Mouse (Mus musculus) adrenal gland, postnatal 14 days (tissue): Measurements from ENCODE around the gene Tmco4. TPM values are rescaled to one million over a fixed set of nuclear protein-coding genes. Genes with fewer than 3 reads are reported as not detected.

Source experiments
- DNase-seq: peaks from one replicate; pipeline ENCODE4 v3.0.0; 2021; ENCODE audit warnings: mixed read lengths
- long read RNA-seq, 2 experiments: library from polyadenylated mRNA; stranded (forward); transcript quantifications; one replicate each; pipeline ENCODE4 v2.0.0; 2021
- total RNA-seq: library from RNA; stranded (reverse); gene quantifications from 2 replicates; pipeline ENCODE4 v1.2.3, GENCODE M21; 2021

Tmco4 gene
- 14.0 and 15.8 TPM in 2 replicates for total RNA-seq
- long read RNA-seq, experiment 1, transcript Tmco4-202 (17 exons, 3,318 nt), result major isoform, 16 of 28 reads
- long read RNA-seq, experiment 1, partial matches to known transcripts, result 5 of 28 reads
- long read RNA-seq, experiment 1, other reads (novel, unspliced or antisense), result 7 of 28 reads
- long read RNA-seq, experiment 2, transcript Tmco4-202 (17 exons, 3,318 nt), result major isoform, 7 of 16 reads
- long read RNA-seq, experiment 2, partial matches to known transcripts, result 5 of 16 reads
- long read RNA-seq, experiment 2, other reads (novel, unspliced or antisense), result 4 of 16 reads

DNA sequence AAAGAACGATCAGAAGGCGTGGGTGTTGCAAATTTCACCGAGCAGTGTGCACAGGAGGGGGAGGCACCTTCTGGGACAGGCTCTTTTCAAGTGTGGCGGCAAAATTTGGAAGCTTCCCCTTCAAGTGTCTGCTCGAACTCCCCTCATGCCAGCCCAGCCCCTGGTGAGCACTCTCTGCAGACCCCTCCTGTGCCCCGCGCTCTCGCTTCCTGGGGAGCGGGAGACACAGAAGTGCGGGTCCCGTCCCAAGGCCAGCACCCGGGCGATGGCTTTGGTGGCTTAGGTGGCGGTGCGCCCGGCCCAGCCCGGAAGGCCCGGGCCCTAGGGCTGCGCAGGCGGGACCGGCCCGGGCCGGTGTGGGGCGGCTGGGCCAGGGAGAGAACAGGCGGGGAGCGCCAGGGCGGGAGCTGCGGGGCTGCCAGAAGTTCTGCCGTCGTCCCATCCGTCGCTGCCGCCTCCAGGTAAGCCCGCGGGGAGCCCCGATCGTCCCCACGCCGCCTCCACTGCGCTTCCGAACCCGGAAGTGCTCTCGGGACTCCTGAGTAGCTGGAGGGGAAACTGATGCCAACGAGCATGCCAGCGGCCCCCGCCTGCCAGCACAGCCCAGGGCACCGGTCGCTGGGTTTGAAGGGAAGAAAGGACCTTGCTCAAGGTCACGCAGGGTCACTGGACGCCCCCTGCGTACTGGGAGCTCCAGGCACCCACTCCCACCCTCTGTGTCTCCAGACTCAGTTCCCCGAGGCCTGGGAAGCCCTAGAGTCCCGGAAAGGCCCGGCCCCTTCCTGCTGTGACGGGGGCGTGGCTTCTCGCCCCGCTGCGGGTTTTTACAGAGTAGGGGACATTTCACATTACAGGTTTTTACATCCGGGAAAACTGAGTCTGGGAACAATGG, at the start of gene Tmco4:
Gene Tmco4, plus strand, starts transcription at position 62 of the 892 bp plus-strand sequence.
- peak; percentile 86 for DNase-seq

GRCm38 (mm10) chr4:138925561-138925960, 47.1 kb upstream of the Tmco4 start:
- DNase-seq, result no peak

GRCm38 (mm10) chr4:138933862-138934261, 38.8 kb upstream of the Tmco4 start:
- DNase-seq, result no peak

DNA sequence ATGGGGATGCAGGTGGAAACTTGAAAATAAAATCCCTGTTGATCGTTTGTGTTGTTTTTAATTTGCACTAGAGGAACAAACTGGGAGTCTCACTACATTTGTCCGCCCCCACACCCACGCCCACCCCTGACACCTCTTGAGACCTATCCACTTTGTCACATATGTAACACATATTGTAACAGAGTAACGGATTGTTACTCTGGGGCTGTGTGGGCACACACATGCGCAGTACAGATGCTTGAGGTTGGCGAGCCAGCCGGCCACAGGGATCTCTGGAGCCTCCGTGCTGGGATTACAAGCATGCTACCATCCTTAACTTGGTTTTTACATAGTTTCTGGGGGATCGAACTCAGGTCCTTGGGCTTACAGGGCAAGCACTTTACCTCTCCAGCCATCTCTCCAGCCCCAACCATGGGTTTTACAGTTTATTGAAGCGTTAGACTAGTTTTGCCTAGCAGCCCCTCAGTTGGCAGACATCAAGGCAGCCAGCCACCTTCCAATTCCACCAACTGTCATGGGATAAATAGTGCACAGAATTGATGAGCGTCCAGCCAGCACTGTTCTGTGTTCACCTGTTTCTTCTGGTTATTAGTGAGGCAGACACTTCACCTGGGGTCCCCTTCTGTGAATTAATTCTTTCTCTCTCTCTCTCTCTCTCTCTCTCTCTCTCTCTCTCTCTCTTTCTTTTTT, 38.1 kb upstream of the Tmco4 start:
- DNase-seq, result no peak

DNA sequence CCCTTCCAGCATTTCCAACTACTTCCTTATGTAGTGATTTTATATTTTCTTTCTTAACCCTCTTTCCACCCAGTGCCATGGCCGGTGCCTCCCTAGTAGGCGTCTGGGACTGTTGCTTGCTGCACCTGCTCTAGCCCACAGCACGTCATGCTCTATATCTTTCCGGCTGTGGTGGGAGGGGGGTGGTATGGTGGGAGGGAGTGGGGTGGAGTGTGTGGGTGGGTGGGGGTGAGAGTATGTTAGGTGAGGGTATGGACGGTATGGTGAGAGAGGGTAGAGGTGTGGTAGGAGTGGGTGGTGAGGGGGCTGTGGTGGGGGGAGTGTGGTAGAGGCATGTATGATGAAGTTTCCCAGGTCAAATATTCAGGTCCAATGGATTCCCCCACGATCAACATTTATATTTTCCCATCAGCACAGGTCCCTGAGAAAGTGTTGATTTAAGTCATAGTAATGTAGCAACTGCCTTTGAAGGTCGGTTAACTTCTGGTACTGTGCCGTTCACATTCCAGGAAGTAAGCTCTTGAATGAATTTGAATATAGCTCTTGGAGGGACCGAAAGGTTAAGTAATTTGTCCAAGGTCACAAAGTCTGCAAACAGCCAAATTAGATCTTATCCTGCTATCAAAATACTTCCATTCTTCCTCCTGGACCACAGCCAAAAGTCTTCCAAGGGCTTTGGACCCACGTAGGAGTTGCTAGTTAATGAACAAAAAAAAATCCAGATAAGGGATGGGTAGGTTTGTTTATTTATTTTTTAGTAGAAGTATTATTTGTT, 34.0 kb upstream of the Tmco4 start:
- DNase-seq, result peak; percentile 19

- DNase-seq, result peak; percentile 31
Observed at GRCm38 (mm10) chr4:138939481-138939880, 33.2 kb upstream of the Tmco4 start.

GRCm38 (mm10) chr4:138941401-138941800, 31.3 kb upstream of the Tmco4 start:
- no peak for DNase-seq

- DNase-seq, result no peak
Observed at GRCm38 (mm10) chr4:138941966-138942365, 30.7 kb upstream of the Tmco4 start.

- DNase-seq, result peak; percentile 91
Observed at GRCm38 (mm10) chr4:138943730-138944129, 29.0 kb upstream of the Tmco4 start.

GRCm38 (mm10) chr4:138948257-138948656, 24.4 kb upstream of the Tmco4 start:
- DNase-seq, result no peak

GRCm38 (mm10) chr4:138958612-138959011, 14.1 kb upstream of the Tmco4 start:
- DNase-seq, result no peak

- no peak for DNase-seq
Observed at GRCm38 (mm10) chr4:138959120-138959519, 13.6 kb upstream of the Tmco4 start.

- DNase-seq, result no peak
Observed at GRCm38 (mm10) chr4:138959926-138960325, 12.8 kb upstream of the Tmco4 start.

- no peak for DNase-seq
Observed at GRCm38 (mm10) chr4:138962719-138963118, 10.0 kb upstream of the Tmco4 start.

GRCm38 (mm10) chr4:138965871-138966270, 6.8 kb upstream of the Tmco4 start:
- DNase-seq, result no peak

- no peak for DNase-seq
Observed at GRCm38 (mm10) chr4:138966866-138967265, 5.8 kb upstream of the Tmco4 start, which contains the start of gene Rnf186. TSS of gene Rnf186 (plus strand) at chr4:138967112.

- DNase-seq, result no peak
Observed at GRCm38 (mm10) chr4:138967485-138967884, 5.2 kb upstream of the Tmco4 start.

DNA sequence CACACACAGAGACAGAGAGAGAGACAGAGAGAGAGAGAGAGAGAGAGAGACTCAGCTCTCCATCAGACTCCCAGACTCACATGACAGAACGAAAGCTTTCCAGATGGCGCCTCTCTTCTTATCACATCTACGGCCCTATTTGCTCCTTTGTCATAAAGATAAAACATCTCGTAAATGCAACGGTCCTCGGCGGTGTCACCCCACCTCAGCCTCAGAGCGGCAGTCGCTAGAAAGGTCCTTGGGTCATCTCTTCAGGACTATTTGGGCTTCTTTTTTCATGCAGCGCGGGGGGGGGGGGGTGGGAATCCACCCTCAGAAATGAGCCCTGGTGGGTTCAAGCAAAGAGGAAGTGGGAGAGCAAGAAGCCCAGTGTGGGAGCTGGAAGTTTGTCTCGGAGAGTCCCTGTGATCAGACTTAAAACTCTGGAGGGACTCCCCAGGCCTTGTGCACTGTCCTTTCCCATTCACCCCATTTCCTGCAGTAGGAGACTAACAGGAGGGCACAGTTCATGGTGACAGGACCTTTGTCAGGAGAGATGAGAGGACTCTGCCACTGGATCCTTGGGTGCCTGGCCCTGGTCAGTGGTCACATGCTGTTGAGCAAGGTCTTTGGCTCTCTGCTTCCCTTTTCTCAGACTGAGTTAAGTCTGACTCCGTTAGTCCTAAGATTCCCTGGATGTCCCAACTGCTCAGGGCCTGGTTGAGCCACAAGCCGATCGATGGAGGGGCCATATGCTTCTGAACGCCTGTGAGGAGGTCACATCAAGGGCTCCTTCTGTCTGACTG, 3.7 kb upstream of the Tmco4 start:
- DNase-seq, result peak; percentile 42

DNA sequence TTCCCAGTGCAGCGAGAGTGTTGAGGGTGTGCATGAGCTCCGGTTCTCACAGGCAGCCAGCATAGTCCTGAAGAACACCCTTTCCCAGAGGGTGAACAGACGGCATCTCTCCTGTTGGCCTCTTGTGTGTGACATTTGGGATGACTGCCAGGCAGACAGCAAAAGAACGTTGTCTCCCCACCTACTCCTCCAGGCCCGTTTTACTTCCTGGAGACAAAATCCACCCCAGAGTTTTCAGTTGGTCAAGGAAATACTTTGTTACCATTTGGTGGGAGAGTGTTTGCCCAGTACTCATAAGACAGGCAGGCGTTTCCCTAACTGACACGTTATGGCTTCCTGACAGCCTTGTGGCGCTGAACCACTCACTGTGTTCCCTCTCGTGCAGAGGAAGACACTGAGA, 3.0 kb upstream of the Tmco4 start:
- no peak for DNase-seq

- no peak for DNase-seq
Observed at GRCm38 (mm10) chr4:138971371-138971770, 1.3 kb upstream of the Tmco4 start.
